Mouse (Mus musculus): Measurements from ENCODE around the gene Fam171a2. TPM values are rescaled to one million over a fixed set of nuclear protein-coding genes. Genes with fewer than 3 reads are reported as not detected.

Gene Fam171a2
- total RNA-seq, 2 experiments from 2014 or later, result 0.04 to 0.05 TPM

DNA sequence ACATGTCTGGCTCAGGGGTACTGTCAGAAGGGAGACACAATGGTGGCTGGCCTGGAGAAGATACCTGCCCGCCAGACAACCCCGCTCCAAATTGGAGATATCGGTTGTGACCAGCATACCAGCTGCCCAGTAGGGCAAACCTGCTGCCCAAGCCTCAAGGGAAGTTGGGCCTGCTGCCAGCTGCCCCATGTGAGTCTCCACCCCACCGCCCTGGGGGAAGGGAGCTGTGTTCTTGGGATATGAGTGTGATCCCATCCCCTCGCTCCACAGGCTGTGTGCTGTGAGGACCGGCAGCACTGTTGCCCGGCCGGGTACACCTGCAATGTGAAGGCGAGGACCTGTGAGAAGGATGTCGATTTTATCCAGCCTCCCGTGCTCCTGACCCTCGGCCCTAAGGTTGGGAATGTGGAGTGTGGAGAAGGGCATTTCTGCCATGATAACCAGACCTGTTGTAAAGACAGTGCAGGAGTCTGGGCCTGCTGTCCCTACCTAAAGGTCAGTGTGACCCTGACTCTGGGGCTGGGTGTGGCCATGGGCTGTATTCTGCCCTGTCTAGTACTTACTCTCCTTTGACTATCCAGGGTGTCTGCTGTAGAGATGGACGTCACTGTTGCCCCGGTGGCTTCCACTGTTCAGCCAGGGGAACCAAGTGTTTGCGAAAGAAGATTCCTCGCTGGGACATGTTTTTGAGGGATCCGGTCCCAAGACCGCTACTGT lies 11.6 kb downstream of the Fam171a2 start:
- no peak for ATAC-seq (replicated peaks; ENCODE audit: poor library complexity)

- ATAC-seq (replicated peaks; ENCODE audit: poor library complexity), result no peak
Observed at GRCm38 (mm10) chr11:102434816-102435705, 12.4 kb downstream of the Fam171a2 start.

GRCm38 (mm10) chr11:102434406-102434805 lies 13.1 kb downstream of the Fam171a2 start:
- ATAC-seq (replicated peaks; ENCODE audit: poor library complexity), result peak; percentile 47

- no peak for ATAC-seq (replicated peaks; ENCODE audit: poor library complexity)
Observed at GRCm38 (mm10) chr11:102433866-102434265, 13.6 kb downstream of the Fam171a2 start.

DNA sequence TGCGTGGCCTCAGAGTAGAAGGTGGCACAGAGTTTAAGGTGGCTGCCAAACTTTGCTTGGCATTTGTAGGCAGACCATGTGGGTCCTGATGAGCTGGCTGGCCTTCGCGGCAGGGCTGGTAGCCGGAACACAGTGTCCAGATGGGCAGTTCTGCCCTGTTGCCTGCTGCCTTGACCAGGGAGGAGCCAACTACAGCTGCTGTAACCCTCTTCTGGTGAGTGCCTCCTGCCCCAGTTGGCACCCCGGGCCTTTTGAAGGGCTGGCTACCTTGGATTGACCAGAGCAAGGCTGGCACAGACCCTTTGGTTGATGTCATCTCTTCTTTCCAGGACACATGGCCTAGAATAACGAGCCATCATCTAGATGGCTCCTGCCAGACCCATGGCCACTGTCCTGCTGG lies 14.6 kb downstream of the Fam171a2 start:
- ATAC-seq (replicated peaks; ENCODE audit: poor library complexity), result no peak

DNA sequence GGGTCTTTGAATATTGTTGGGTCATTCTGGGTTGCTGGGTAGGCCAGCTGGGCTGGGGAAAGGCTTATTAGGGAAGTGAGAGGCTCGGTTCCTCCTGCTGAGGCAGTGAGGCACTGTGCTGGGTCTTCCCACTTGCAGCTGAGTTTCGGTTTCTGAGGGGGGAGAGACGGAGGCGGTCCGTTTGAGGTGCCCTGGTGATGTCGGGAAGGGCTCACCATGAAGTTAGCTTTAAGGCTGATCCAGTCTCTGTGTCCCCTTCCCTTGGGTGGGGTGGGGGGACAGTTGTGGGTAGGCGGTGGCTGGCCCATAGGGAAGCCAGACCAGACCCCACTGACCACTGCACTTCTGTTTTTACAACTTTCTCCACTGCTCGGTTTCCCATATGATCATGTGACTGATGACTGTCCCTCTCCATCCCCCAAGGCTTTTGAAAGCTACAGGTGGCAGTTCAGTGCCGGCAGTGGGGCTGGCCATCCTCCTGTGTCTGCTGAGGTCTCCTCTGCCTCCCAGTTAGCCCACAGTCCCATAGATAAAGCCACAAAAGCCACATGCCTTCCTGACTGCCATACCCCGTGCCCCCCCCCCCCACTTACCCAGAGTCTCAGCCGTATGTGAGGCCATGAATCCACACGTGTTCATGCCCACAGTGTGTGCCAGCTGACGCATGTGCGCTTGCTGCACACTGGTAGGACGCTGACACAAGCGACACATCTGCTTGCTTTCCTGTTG lies 15.2 kb downstream of the Fam171a2 start:
- peak; percentile 40 for ATAC-seq (replicated peaks; ENCODE audit: poor library complexity)

GRCm38 (mm10) chr11:102431728-102432114 lies 15.8 kb downstream of the Fam171a2 start:
- ATAC-seq (replicated peaks; ENCODE audit: poor library complexity), result no peak

DNA sequence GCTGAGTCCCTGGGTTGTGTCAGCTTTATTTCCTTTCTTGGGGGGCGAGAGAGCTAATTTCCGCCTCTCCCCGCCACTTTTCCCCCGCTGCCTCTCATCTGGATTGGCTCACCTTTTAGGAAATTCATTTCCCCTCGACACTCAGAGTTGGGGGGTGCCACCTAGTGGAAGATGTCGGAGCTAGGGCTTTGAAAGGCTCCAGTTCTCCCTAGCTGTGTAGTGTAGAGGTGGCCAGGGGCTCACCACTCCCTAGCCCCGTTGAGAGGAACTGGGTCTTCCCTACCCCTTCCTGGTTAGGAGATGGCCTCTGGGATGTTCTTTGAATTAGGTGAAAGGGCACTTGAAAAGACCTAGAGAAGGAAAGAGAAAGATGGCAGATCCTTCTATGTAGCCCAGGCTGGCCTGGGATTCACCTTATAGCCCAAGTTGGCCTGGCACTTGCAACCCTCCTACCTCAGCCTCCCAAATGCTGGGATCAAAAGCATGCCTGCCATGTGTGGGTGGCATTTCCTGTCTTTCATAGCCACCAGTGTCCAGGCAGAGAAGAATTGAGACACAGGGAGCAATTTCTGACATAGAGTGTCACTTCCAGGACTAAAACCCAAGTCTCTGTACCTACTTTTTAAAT lies 16.4 kb downstream of the Fam171a2 start:
- ATAC-seq (replicated peaks; ENCODE audit: poor library complexity), result peak; percentile 40

DNA sequence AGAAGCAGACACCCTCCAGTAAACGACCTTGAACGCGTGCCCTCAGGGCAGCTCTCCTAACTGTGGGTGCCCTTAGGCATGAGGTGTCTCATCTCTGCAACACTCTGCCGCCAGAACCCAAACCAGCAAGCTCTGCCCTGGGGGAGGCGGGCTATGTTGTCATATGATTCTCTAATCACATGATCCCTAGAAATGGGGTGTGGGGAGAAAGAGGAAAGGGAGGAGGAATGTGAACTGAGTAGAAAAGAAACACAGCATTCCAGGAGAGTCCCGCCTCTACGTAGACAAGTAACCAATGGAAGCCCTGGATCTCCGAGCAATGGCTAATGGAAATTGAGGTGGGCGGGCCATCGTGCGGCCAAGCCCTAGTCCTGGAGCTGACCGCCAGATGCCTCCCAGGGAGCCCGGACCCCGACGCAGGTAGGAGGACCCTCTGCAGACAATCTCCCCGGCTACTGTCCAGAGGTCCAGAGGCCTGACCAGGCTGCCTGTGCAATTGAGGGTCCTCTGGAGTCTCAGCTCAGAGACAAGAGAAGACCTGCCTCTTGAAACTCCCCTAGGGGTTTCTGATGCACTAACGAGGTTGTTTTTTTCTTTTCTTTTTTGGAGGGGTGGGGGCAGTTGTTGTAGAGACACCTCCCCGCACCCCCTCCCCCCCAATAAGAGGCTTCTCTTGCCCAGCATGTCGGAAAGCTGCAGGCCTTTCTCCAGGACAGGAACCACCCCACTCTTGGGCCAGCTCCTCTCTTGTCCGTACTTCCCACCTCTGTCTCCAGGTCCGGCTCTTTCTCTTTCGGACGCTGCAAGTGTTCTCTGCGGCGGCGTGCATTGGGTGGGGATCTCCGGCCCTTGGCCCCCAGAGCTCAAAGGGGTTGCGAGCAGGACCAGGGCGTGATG lies 17.1 kb downstream of the Fam171a2 start, which contains the start of gene Grn:
TSS of gene Grn (plus strand) at position 195 of the 897 bp plus-strand sequence.
- peak; percentile 63 for ATAC-seq (replicated peaks; ENCODE audit: poor library complexity)

DNA sequence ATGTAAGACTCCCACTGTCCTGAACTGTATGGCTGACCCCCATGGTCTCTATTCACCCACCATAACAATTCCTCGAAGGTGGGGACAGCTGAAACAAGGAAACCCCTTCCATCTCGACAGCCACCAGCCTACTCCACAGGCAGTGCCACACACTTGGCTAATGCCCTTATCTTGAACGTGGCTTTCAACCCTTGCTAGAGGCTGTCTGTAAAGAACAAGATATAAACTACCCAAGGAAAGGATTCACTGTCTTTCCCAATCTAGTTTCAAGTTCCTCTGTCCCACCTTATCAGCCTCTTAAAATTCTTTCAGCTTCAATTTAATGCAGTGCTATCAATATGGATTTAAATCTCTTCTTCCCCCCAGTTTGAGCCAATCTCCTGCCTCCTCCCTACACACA lies 17.9 kb downstream of the Fam171a2 start:
- ATAC-seq (replicated peaks; ENCODE audit: poor library complexity), result no peak; the same call in 1 of the 2 replicates

DNA sequence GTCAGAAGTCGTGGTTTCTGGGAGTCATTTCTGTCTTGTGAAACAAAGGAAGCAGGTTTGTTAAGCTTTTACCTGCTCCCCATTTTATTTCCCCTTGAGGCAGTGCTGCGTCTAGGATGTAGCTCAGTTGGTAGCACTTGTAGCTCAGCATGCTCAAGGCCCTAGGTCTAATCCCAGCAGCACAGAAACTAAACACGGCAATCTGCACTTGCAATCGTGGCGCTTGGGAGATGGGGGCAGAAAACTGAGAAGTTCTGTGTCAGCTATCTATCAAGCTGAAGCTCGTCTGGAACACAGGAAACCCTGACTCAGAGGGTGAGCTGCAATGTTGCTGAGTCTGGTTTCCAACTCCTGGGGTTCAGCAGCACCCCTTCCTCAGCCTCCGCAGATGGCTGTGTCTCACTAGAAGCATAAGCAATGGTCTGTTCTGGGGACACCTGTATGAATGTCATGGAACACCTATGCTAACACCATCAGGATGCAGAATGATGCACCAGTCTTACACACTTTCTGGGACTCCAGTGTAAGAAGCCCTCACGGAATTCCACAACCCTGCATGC lies 18.4 kb downstream of the Fam171a2 start:
- ATAC-seq (replicated peaks; ENCODE audit: poor library complexity), result no peak; the same call in 1 of the 2 replicates

DNA sequence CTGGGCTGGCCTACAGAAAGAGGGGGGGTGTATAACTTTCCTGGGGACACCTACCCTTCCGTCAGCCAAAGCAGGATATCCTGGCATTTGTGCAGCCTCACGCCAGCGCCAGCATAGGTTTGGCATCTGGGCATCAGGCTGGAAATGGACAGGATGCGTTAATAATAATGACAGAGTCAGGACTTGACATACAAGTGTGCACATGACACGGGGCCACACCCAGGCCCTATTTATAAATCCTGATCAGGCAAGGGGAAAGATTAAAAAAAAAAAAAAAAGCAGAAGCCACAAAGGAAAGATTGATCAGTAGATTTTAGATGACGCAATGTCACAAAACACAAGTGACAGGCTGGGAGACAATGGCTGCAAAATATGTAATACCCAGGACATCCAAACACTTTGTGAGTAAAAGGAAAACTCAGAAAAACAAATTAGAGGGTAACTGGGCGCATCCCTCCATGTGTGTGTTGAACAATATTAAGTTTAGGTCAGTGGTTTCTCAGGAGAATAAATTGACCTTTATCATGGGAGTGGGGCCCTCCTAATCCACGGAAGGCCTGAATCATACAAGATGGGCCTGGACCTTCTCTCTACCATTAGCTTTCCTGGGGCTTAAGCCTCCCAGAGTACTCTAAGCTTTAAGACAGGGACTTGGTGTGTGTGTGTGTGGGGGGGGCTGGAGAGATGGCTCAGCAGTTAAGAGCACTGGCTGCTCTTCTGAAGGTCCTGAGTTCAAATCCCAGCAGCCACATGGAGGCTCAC lies 21.7 kb downstream of the Fam171a2 start:
- no peak for ATAC-seq (replicated peaks; ENCODE audit: poor library complexity)

DNA sequence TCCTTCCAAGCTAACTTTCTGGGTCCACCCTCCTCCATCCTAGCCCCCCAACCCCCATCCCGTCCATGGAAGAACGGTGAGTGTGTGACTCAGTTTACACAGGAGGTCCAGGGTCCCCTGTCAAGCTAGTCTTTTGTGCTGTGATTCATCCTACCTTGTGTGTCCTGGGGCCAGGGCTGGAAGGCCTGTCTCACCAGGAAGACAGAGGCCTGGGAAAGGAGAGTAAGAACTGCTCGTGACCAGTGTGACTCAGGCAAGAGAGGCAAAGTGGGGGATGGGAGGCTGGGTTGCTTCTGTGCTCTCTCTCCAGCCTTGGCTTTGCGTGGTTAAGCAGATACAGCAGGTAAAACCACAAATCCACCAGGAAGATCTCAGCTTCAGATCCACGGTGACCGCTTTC lies 22.8 kb downstream of the Fam171a2 start:
- ATAC-seq (replicated peaks; ENCODE audit: poor library complexity), result no peak

GRCm38 (mm10) chr11:102421559-102421958 lies 25.9 kb downstream of the Fam171a2 start:
- no peak for ATAC-seq (replicated peaks; ENCODE audit: poor library complexity)

GRCm38 (mm10) chr11:102418887-102419286 lies 28.6 kb downstream of the Fam171a2 start:
- no peak for ATAC-seq (replicated peaks; ENCODE audit: poor library complexity)

- ATAC-seq (replicated peaks; ENCODE audit: poor library complexity), result no peak
Observed at GRCm38 (mm10) chr11:102417160-102417559, 30.3 kb downstream of the Fam171a2 start.

DNA sequence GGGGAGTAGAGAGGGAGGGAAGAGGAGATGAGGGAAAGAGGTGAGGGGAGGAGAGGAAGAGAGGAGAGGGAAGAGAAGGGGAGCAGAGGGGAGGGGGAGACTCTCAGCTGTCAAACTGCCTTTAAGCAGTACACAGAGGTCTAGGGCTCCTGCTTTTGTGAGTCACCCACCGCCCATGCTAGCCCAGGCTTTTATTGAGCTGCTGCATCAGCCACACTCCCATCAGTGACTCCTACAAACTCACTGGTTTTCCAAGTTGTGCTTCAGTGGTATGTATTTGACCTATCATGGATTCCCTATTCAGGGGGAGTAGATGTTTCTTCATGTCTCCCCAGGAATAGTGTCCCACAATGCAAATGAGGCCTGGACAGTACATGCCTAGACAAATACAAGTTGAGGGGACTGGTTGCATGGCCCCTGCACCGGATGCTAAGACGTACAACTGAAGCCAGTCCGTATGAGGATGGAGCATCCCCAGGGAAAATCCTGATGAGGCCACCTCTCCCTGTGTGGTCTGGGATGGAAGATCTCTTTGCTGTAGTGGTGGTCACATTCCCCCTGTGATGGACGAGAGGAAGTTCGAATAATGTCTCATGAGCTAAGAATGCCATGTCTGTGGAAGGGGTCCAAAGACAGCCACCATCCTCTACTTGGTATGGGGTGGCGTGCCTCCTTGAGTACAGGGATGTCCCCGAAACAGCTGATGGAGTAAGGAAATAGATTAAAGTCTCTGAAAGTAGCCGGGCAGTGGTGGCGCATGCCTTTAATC lies 32.3 kb downstream of the Fam171a2 start:
- ATAC-seq (replicated peaks; ENCODE audit: poor library complexity), result no peak

DNA sequence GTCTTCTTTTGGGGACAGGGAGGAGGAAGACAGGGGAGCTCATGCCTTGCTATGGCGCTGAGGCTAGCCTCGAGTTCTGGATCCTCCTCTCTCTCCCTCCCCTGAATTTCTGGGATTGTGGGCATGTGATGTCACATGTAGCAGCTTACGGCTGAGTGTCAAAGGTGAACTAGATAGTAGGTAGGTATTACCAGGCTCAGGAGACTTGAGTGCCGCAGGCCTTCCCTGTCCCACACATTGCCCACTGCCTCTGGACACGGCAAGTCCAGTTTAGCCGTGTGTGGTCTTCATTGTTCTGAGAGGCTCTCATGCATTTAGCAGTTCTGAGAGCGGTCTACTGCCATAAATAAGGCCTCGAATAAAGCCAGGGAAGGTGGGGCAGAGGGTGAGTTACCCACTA lies 34.4 kb downstream of the Fam171a2 start:
- ATAC-seq (replicated peaks; ENCODE audit: poor library complexity), result no peak

Measured in megakaryocyte progenitor cell, adult 5-6 weeks (primary cell).